Mouse (Mus musculus): ENCODE measurements around the gene Ptprr.
A peak's percentile ranks its signal among the peaks of the same experiment; 100 is the strongest.

The Ptprr gene

GRCm38 (mm10) chr10:116196596-116197415, 178.8 kb downstream of the Ptprr start:
- DNase-seq (ENCODE audit: low spot score in 2 of 2) = no peak

- no peak for DNase-seq (ENCODE audit: low spot score in 2 of 2)
These were observed 179.5 kb downstream of the Ptprr start for GRCm38 (mm10) chr10:116197416-116197939.

DNA sequence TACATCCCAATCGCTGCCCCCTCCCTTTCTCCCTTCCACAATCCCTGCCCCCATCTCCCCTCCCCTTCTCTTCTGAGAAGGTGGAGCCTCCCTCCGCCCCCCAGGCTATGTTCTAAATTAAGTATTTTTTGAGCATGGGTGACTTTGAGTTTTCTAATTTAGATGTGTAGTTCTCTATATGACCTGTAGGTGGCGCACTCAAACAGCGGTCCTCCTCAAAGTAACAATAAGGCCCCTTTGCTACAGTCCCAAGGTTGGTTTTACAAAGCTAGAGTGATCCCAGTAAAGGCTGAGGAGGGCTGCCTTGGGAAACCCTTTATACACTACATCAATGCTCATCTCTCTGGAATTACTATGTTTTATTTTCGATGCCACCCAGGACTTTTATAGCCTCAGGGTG, 181.0 kb downstream of the Ptprr start:
- DNase-seq (ENCODE audit: low spot score in 2 of 2) = no peak

DNA sequence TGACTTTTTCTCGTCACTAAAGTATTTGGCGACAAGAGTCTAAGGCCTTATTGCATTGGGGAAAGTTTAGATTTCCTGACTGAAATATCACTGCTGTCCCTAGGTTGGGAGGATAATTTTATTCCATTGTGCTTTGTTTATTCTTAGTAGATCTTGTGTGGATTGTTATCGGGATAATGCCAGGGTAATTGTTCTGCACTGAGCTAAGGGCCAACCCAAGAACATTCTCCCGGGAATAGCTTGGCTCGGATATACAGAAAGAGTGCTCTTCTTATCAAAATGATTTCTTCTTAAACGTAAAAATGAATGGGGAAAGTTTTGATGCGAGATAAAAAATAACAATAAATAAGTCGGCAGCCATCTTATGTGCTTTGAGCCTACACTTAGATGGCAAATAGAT, 183.5 kb downstream of the Ptprr start:
- no peak for DNase-seq (ENCODE audit: low spot score in 2 of 2)

DNA sequence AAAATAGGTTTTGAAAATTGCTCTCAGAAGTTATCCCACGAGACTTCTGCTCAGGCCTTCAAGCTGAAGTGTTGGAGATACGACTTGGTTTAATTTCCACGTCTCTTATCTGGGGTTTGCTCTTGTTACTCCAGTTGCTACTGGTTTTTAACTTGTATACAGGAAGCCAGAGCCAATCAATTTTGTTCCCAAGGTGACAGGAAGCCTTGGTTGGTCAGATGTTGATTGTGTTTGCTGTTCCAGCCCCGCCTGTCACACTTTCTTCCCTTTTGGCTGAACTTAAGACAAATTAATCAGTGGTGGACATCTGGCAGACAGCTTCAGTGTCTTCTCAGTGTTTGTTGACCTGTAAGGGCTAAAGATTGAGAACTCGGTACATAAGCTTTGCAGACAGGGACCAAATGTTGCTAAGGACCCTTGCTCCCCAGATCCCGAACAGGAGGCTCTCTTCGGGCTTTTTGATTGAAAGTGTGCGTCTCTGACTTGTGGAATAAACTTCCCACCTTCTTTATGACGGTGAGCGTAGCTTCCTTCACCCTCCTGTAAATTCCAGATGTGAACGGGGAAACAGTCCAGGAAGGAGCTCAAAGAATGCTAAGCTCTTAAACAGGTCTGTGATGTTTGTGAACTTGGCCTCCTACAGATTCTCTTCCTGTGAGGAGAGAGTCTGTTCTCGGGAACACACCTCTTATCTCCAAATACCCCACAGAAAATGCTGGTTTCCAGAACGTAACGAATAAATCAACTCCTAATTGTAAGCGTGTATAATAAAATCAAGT, 187.8 kb downstream of the Ptprr start:
- DNase-seq (ENCODE audit: low spot score in 2 of 2) = no peak

DNA sequence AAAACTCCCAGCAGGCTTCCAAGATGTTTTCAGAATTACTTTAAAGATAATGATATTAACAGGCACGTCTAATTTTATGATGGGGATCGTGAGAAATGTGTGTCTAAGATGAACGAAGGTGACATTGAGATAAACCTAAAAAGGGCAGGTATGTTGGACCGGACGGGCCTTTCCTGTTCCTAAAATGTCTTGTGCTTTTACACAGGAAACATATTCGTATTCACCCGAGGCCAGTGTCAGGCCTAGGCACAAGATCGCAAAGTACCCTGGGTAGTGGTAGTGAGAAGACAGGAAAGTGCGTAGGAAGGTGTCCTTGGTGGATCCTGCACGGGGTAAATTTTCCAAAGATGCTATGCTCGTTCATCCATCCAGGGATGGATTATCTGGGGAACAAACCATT, 188.4 kb downstream of the Ptprr start:
- DNase-seq (ENCODE audit: low spot score in 2 of 2) = no peak

GRCm38 (mm10) chr10:116207987-116208726, 190.1 kb downstream of the Ptprr start:
- peak in 1 of 2 experiments; percentile 27 for DNase-seq (ENCODE audit: low spot score in 2 of 2)

DNA sequence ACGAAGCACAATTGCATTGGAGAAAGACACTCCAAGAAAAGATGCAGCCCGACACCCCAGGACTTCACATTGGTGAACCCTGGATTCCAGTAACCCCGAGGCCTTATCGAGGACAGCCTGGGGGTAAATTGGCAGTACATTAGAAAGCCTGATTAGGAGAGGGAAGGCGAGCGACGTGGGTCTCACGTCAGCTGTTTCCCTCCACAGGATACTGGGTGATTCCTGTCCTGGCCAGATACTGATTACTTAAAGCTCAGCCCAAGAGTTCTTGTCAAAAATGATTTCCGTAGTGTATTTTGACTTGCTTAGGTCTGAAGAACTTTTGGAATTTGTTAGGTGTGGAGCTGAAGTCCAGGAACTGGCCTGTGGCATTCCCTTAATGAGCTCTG, 190.7 kb downstream of the Ptprr start:
- DNase-seq (ENCODE audit: low spot score in 2 of 2) = no peak

DNA sequence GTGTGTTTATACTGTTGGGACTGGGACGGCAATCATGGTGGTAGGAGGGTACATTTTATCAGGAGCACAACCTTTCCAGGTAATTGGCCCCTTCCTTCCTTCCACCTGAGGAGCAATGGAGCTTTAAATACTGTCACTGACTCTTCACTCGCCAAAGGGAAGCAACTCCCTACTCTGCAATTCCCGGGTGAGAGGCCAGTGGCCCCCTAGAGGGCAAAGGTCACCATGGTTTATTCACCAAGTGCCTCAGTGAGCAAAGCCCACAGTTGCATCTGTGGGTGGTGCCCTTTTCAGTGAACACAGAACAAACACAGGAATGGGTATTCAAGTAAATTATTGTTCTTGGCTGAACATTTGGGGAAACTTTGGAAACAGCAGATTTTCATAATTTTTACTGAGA, 194.1 kb downstream of the Ptprr start:
- no peak for DNase-seq (ENCODE audit: low spot score in 2 of 2)

DNA sequence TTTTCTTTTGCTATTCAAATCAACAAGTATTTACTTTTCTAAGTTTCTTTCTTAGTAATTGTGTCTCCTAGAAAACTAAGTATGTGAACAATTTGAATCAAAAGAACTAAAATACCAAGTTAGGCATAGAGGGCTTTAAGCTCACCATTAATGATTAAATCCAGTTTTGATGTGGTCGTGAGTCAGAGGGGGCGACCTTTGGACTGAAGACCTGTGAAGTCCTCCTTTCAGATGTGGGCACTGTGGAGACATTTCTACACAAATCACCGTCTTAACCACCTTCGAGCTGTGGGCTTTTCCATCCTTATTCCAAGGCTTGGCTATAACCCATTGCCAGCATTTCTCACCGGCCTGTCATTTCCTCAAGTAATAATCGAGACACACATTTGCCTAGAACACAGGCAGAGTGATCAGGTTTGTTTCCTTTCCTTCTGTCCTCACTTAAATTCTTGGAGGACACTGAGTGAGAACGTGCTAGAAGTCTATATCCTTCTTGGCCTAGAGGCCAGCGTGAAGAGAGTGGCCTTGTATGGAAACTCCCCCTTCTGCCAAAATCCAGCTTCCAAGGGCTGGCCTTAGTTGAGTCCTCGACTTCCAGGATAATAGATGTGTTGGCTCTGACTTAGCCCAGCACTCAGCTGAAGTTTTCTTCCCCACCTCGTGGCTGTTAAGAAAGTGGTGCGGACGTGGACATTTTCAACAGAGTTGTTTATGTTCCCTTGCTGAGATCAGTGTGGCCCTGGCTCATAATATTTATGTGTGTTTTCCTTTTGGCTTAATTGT, 202.5 kb downstream of the Ptprr start:
- no peak for DNase-seq (ENCODE audit: low spot score in 2 of 2)

DNA sequence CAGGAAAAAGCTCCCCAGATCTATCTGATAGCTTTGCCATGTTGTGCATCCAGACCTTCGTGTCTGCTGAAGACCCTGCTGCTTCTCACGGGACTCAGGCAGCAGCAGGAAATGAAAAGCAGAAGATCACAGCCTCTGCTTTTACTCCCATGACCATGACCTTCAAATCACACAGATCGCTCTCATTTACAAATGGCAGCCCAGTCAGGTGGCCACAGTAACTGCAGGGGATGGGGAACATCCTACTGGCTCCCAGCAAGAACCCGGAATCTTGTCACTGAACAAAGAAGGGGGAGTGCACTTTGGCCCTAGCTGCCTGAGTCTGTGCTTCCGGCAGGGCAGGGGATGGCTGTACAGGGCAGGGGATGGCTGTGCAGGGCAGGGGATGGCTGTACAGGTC, 217.3 kb downstream of the Ptprr start:
- DNase-seq (ENCODE audit: low spot score in 2 of 2) = no peak

DNA sequence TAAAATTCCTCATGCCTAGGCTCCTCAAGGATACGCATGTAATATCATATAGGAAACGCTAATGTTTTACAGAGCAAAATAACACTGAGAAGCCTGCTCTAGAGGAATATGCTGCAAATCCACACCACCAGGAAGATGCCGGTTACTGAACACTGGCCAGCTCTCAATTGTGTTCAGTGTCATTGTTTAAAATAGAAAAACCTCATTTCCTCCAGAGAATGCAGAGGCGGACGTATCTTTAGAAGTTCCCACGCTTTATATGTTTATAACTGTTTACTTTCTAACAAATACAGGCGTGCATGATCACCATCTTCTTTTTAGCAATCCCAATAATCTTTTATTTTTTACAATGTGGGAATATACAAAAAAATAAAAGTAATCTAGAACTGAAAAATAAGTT, 224.2 kb downstream of the Ptprr start:
- no peak for DNase-seq (ENCODE audit: low spot score in 2 of 2)

- no peak for DNase-seq (ENCODE audit: low spot score in 2 of 2)
These were observed 225.4 kb downstream of the Ptprr start for GRCm38 (mm10) chr10:116243373-116243772.

DNA sequence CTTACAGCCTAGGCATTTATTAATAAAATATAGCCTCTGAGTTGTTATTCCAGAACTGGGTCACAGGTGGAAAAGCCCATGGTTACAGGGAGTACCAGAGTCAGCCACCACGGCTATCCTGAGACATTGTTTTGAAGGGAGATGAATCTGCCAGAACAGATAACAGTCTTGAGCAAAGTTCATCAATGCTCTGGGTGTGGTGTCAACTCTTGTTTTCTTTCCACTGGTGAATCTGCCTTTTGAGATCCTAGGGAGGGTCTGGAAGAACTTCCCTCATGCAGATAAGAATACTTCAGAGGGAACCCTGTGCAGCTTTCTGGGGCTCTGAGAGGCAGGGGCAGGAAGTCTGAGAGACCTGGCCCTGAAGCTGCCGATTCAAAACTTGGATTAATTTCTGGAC, 227.6 kb downstream of the Ptprr start:
- DNase-seq (ENCODE audit: low spot score in 2 of 2) = no peak

DNA sequence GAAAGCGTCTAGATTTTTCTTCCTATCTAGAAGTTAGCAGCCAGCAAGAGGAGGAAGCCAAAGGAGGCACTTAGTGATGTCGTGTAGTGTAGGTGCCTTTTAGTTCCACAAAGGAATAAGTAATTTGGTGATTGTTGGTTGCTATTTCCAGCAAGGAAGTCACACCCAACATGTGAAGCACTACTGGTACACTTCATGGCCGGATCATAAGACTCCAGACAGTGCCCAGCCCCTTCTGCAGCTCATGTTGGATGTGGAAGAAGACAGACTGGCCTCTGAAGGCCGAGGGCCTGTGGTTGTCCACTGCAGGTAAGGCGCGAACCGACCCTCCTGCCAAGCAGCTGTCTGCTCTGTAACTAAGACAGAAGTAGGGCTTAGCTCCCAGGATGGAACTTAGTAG, 234.7 kb downstream of the Ptprr start:
- no peak for DNase-seq (ENCODE audit: low spot score in 2 of 2)

DNA sequence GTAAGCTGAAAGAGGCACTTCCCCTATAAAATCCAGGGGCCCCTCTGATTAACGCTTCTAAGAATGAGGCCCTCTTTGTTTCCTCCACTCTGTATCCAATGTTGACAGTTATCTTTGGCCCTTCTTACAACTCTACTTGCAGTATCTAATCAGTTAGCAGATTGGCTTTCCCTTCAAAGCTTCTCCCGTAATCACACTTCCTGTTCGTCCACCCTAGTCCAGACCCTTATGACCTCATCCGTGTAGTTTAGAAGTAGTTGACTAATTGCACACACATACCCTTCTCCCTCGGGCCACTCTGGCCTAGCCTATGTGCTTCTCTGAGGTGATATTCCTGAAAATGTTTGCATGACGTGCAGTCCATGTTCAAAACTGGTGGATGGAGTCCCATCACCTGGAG, 236.0 kb downstream of the Ptprr start:
- no peak for DNase-seq (ENCODE audit: low spot score in 2 of 2)

DNA sequence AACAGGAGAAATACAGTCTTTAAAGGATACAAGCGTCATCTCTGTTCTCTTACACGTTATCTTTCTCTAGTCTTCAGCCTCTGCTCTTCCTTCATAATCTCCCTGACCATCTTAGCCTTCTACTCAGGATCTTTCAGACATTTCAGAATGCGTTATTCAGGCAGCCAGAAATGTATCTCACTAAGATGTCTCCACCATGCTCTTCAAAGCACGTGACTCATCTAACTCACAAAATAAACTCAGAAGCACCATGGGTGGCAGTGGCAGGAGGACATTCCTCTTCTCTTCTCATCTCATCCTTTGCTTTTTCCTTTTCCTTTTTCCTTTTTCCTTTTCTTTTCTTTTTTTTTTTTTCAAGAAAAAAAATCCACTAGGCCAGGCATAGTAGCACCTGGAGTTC, 241.3 kb downstream of the Ptprr start:
- no peak for DNase-seq (ENCODE audit: low spot score in 2 of 2)

DNA sequence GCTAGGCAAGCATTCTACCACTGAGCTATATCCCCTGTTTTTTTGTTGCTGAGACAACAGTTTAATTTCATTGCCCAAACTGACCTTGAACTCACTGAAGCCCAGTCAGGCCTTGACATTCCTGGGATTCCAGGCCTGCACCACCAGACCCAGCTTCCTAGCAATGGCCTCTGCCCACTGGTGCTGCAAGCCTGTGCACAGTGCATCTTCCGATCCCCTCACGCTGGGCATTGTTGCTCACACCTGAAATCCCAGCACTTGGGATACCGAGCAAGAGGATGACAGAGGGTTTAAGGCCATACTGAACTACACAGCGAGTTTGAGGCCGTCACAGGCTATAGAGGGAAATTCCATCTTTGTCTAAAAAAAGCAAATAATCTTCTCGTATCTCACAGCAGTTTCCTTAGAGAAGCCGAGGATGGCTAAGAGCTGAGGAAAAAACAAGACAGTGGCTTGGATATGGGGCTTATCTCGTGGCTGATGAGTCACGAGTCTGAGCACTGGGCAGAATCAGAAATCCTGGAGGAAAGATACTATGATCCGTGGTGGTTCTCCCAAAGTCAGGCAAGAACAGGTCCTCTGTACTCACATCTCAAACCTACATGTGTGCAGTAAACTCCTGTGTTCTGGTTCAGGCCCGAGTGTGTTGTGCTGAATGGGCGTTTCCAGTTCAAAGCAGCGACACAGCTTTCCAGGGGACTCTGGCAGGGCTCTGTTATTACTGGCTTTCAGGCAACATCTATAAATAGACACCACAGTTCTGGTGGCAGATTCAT, 242.8 kb downstream of the Ptprr start:
- no peak for DNase-seq (ENCODE audit: low spot score in 2 of 2)

DNA sequence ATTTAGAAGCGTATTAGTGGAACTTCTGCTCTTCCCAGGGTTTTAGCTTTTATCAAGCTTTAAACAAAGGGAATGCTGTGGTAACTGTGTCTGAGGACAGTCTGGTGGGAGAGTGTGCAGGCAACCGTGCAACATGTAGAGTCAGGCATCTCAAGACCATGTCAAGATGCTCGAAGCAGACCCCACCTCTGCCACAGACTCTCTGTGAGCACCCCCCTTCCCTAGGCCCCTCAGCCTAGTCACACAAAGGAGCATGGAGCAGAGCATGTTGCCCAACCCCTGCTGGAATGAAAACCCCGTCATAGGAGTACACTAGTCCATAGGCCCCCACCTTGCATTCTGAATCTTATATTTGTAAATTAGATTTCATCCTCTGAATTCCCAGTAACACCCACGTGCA, 243.5 kb downstream of the Ptprr start:
- no peak for DNase-seq (ENCODE audit: low spot score in 2 of 2)

DNA sequence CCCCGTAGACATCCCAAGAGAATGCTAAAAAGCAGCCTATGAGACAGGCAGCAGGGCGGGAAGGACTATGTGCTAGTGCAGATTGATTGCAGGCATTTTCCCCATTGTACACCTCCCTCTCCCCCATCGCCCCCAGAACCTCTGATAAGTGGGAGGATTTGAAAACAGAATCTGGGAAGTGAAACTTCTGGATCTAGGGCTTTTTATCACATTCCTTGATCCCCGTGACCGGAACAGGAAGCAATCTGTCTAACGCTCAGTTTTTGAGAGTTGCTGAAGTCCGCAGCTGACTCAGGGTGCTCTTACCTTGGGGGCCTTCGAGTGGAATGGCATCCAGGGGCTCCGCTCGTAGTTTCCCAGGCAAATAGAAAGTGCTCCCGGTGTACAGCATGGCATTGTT, 246.5 kb downstream of the Ptprr start:
- no peak for DNase-seq (ENCODE audit: low spot score in 2 of 2)
